Mouse (Mus musculus): Measurements from ENCODE around the gene Stx6.

Gene Stx6

DNA sequence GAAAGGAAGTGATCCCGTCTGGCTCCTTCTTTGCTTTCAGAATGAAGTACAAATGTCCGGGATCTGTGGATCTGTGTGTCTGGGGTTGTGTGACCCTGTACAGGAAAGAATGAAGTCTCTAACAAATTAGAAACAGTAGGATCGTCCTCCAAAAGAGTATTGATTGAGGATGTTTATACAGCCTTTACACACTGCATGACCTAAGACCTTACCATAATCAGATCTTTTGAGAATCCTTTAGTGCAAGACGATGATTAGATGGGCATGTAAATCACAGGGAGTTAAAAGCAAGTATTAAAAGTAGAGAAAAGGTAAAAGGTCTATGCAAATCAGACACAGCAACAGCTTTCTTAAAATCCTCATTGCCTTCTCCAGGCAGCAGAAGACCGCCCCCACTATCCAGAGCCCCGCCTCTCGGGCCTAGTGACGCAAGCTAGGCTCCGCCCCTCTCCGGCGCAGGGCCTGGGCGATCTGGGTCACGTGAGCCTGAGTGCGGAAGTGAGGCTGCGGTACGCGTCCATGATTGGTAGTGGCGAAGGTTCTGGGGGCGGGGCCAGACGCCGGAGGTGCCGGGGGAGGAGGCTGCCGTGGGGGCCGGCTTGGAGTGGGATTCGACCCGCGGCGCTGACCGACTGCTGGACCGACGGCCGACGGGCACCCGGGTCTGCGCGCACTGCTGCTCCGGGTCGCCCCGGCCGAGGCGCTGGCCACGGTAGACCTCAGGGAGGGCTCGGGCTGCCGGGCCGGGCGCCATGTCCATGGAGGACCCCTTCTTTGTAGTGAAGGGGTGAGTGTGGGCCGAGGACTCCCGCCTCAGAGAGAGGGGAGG, at the start of gene Stx6:
TSS of gene Stx6 (plus strand) at position 575 of the 829 bp plus-strand sequence.
- DNase-seq (ENCODE audit: low spot score in 2 of 2): peak; percentile 95 to 97

DNA sequence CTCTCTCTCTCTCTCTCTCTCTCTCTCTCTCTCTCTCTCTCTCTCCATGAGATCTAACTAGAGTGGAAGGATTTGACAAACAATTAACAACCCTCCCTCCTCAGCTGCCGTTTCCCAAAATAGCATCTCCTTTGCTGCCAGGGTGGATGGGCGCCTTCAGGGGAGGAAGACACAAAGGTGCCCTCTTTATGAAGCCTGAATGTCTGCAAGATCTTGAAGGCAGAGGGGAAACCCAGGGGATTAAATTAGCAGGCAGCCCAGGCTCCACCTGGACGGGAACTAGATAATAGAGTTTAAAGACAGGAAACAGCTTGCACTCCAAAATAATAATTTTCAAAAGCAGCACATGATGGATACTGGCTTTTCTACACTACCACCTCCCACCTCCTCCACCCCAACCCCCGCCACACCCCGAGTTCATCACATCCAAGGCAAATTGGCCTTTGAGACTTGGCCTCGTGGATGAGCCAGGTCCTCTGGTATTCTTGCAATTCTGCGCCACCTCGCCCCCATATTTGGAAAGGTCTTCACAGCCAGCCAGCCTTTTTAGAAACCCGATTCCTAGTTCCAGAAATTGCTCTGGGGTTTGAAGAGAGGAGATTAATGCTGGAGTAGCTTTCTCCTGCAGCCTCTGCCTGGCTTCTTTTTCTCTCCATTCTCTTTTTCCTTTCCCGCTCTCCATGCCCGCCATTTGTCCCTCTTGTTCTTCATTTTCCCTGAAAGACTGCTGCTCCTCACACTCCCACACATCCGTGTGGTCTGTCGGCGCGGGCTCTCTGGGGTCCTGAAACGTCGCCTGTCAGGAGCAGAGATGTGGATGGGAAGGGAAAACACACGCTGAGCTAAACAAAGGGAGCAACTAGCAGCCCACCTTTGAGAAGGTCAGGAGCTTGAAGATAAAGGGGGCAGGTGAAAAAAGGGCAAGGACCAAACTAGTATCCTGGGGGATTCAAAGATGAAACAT, 48.8 kb upstream of the Stx6 start:
- no peak for DNase-seq (ENCODE audit: low spot score in 2 of 2)

DNA sequence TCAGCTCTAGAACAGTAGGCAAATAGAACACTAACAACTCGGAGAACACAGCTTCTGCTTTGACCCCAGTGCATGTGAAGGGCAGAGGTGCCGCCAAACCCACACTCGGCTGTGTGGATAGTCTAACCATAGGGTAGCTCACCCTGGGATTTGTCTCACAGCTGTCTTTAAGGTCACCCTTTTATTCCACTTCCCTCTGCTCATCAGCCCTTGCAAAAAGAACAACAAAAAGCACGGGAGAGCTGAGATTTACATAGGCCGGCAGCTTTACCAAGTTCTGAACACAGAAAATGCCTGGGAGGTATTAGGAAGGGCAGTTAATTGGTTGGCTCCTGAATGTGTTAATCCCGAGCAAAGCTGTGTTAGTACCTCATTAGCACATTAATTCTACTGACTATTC, 47.0 kb upstream of the Stx6 start:
- DNase-seq (ENCODE audit: low spot score in 2 of 2): no peak

DNA sequence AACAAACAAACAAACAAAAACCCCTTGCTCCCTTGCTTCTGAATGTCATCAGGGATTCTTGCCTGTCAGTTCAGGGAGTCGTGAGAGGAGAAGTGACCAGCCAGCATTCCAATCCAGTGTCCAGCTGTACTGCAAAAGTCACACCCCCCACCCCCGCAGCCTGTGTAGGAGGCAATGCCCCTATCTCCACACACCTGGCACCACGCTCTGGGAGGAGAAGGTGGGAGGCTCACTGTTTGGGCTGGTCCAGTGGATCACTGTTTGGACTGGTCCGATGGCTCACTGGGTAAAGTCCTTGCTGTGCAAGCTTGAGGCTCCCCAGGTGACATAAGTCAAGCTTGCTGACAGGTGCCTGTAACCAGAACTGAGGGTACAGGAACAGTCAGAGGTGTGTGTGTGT, 46.4 kb upstream of the Stx6 start:
- DNase-seq (ENCODE audit: low spot score in 2 of 2): no peak

DNA sequence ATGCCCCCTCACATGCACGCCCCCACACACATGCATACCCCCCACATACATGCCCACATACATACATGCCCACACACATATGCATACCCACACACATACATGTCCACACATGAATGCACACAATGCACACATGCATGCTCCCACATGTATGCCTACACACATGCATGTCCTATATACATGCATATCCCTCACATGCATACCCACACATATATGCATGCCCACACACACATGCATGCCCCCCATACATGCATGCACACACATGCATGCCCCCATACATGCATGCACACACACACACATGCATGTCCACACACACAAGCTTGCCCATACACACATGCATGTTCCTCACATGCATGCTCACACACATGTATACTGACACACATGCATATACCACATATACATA, 45.6 kb upstream of the Stx6 start:
- no peak for DNase-seq (ENCODE audit: low spot score in 2 of 2)

DNA sequence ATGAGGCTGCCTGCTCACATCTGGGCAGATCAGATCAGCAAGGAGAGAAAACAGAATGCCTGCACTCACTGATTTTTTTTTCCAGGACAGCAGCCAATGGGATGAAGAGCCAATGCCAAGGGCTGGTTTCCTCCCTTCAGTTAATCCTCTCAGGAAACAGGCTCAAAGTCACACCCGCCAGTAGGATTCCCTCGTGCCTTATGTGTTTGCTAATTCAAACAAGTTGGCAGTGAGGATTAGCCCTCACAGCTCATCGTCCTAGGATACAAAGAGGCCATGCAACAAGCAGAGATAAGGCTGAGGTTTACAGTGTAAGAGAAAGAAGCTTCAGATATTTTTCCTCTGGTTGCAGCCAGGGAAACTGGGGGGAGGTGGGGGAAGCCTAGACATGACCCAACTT, 44.6 kb upstream of the Stx6 start:
- no peak for DNase-seq (ENCODE audit: low spot score in 2 of 2)

- DNase-seq (ENCODE audit: low spot score in 2 of 2): no peak
Measured at GRCm38 (mm10) chr1:155119719-155120118, 38.8 kb upstream of the Stx6 start.

GRCm38 (mm10) chr1:155121977-155122939, 36.3 kb upstream of the Stx6 start:
- no peak for DNase-seq (ENCODE audit: low spot score in 2 of 2)

GRCm38 (mm10) chr1:155124397-155124796, 34.1 kb upstream of the Stx6 start:
- no peak for DNase-seq (ENCODE audit: low spot score in 2 of 2)

- DNase-seq (ENCODE audit: low spot score in 2 of 2): no peak
Measured at GRCm38 (mm10) chr1:155126716-155127115, 31.8 kb upstream of the Stx6 start.

GRCm38 (mm10) chr1:155127429-155127934, 31.0 kb upstream of the Stx6 start:
- no peak for DNase-seq (ENCODE audit: low spot score in 2 of 2)

- no peak for DNase-seq (ENCODE audit: low spot score in 2 of 2)
Measured at GRCm38 (mm10) chr1:155134866-155135265, 23.6 kb upstream of the Stx6 start.

- peak in 1 of 2 experiments; percentile 81 for DNase-seq (ENCODE audit: low spot score in 2 of 2)
Measured at GRCm38 (mm10) chr1:155138795-155139194, 19.7 kb upstream of the Stx6 start.

DNA sequence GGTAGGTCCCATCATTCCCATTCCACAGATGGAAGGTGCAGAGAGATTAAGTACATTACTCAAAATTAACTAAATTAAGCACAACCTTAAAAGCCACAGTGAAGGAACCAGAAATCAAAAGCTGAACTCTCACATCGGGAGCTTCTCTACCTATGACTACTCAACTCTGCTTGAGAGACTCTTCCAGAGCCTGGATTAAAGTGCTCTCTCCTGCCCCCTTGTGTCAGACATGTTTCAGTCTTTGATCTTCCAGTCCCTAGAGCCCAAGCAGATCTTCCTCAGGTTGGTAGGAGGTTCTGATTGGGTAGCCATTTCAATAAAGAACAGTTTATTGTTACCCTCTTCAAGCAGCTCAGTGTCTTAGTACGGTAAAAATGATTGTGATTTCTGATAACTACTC, 18.4 kb upstream of the Stx6 start:
- DNase-seq (ENCODE audit: low spot score in 2 of 2): no peak

- no peak for DNase-seq (ENCODE audit: low spot score in 2 of 2)
Measured at GRCm38 (mm10) chr1:155145620-155146019, 12.9 kb upstream of the Stx6 start.

DNA sequence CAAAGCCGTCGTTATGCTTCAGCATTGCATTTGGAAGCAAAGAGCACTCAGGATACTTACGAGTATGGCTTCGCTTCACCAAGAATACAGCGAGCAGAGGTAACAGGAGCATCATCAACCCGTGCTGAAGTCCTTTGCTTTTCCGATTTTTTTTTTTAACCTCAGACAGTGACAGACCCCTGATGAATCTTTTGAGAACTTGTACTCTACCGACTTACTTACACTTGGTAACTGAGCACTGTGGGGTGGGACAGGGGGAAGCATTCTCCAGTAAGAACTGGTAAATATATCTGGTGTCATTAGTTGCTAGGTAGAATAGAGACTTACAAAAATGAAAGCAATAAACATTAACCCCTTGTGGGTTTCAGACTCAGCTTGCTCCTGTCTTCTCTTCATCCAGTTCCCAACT, 11.9 kb upstream of the Stx6 start, which contains the start of gene Mr1:
TSS of gene Mr1 (minus strand) at position 243 of the 409 bp plus-strand sequence.
- no peak for DNase-seq (ENCODE audit: low spot score in 2 of 2)

DNA sequence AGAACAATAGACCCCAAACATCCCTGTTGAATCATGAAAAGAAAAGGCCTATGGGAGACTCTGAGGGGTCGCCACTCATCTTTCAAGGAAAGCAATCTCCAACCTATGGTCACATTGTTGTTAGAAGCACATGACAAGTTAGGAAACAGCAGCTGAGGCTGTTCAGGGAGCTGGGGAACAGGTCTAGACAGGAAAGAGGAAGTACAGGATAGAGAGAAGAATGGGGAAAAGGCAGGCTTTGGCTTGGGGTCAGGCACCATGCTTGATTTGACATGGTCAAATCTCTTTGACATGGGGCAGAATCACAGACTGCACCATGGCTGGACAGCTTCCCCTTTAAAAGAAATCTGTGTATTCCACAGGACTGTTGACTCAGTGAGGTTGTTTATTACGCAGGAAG, 11.3 kb upstream of the Stx6 start:
- no peak for DNase-seq (ENCODE audit: low spot score in 2 of 2)

DNA sequence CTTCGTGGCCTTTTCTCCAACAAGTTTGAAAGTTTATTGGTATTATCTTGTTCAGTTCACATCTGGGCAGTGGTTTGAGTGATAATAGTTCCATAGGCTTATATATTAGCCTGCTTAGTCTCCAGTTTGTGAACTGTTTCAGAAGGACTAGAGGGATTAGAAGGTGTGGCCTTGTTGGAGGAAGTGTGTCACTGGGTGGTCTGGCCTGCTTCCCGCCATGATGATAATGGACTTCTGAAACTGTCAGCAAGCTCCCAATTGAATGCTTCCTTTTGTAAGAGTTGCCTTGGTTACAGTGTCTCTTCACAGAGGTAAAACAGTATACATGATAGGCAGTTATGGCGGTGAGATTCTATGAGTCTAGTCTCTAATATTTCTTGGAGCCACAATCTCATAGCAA, 9.1 kb upstream of the Stx6 start:
- no peak for DNase-seq (ENCODE audit: low spot score in 2 of 2)

DNA sequence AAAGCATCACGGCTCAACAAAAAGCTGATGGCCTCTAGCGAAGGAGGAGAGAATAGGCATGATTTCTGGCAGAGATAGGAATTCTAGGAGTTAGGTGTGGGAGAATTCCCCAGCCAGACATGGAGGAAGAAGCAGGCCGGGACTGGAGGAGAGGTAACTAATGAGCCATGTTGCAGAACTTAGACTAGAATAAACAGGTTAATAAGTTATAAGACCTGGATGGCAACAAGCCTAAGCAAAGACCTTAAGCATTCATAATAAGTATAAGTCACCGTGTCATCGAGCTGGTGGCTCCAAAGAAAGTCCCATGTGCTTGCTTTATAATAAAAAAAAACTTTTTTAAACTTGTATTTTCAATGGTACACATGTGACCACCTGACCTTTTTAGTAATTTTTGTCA, 7.7 kb upstream of the Stx6 start:
- DNase-seq (ENCODE audit: low spot score in 2 of 2): no peak

DNA sequence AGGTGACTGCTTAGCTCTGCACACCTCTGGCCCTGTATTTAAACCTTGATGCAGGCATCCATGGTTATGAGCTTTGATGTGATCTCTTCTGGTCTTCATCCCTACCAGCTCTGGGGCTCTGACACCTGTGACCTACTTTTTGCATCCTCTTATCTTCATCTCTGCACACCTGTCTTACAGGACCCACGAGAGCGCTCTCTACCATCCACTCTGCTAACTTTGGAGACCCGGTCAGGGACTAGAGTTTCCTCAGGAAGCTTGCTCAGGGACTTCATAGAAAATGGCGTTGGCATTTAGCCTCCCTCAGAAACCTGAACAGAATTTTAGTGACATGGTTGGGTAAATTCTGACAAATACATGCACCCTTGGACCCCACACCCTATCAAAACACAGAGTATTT, 4.6 kb upstream of the Stx6 start:
- no peak for DNase-seq (ENCODE audit: low spot score in 2 of 2)

GRCm38 (mm10) chr1:155158970-155159484, 512 bp downstream of the Stx6 start:
- peak; percentile 14 to 50 for DNase-seq (ENCODE audit: low spot score in 2 of 2)

Data from urinary bladder, adult 18-20 months (tissue).